10 mouse cellular contexts compared by ENCODE assay signal in the genomic region with DNA sequence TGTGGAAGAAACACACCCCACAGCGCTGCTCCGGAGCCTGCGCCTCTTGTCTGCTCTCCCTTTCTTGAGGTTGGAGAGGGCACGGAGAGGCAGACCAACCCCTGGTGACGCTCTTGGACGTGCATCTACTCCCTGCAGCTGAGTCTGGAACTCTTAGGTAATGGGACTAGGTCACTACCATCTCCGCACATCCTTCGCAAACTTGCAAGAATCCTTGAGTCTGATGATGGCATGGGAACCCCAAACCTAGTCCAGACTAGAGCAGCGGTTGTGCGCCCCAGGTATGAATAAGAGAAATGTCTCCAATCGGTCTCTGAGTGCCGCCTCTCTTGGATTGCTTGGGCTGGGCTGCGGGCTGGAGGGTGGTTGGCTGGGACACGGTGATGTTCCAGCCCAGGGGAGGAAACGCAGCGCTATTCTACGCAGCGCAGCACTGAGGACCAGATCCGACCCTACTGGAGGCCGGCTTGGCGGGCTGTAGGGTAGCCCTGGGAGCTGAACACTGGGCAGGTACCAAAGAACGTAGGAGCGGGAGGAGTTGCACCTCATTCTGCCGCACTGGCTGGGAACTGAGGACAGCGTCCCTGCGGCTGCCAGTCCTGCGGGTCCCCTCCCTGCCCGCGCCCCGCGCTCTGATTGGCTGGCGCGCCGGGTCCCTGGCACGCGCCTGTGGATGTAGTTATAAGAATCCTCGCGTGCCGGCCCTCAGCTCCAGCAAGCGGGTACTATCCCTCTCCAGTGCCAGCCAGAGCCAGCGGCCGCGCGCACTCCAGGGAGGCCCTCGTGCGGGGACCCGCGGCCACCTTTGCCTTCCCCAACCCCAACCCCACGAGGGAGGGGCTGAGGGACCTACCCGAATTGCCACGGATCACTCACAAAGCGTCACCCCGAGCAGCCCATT. TPM values are rescaled to one million over a fixed set of nuclear protein-coding genes. Genes with fewer than 3 reads are reported as not detected.
A peak's percentile ranks its signal among the peaks of the same experiment; 100 is the strongest.
DNase-seq lines count a peak whose midpoint lies in the region; ATAC-seq and TF ChIP-seq lines count a peak whose summit lies in the region.
"Had no signal": no experiment of that assay in that cellular context is flagged by ENCODE, and none has a peak within 500 bp of the region (broad histone marks: within the 10 kb centered on the region; RNA-seq: fewer than 3 reads in every experiment).

Gene Ptf1a (plus strand): TSS at position 733 of the 901 bp plus-strand sequence.

- peak within 1 kb of the TSS; percentile 22 for H3K4me3 ChIP-seq in heart, embryonic 11.5 days (ENCODE audit: low read depth, low read length)
- peak within 1 kb of the TSS; percentile 55 to 61 for H3K4me3 ChIP-seq in ES-E14 (ENCODE audit: insufficient read depth in 1 of 2, low read depth in 1 of 2, low read length in 2 of 2, poor library complexity in 1 of 2, severe bottlenecking in 1 of 2)
- H3K4me3 ChIP-seq in hindbrain, embryonic 10.5 days = peak within 1 kb of the TSS; percentile 47
- peak within 1 kb of the TSS; percentile 34 for H3K4me3 ChIP-seq in midbrain, embryonic 14.5 days (replicated peaks; ENCODE audit: low read depth, low read length)
- H3K4me3 ChIP-seq: liver, embryonic 13.5 days had no signal

- peaks cover 3% of the 10 kb centered on the region; the same call in 1 of the 2 replicates for H3K4me1 ChIP-seq in heart, embryonic 11.5 days (ENCODE audit: control insufficient read depth, insufficient read depth, low read length)
- H3K4me1 ChIP-seq in ES-E14 (ENCODE audit: control insufficient read depth in 2 of 2, insufficient read depth in 2 of 2, low read length in 2 of 2, poor library complexity in 1 of 2) = no peaks in the 10 kb centered on the region; a peak in 1 of 4 replicates
- peaks cover 34% of the 10 kb centered on the region for H3K4me1 ChIP-seq in hindbrain, embryonic 10.5 days (replicated peaks)
- H3K4me1 ChIP-seq in midbrain, embryonic 14.5 days (ENCODE audit: control insufficient read depth, insufficient read depth, low read length) = peaks cover 12% of the 10 kb centered on the region
- H3K4me1 ChIP-seq: liver, embryonic 13.5 days had no signal

- H3K36me3 ChIP-seq in heart, embryonic 11.5 days (ENCODE audit: control insufficient read depth, insufficient read depth, low read length) = no peaks in the 10 kb centered on the region
- no peaks in the 10 kb centered on the region for H3K36me3 ChIP-seq in ES-E14 (ENCODE audit: control insufficient read depth, insufficient read depth, low read length, poor library complexity, severe bottlenecking)
- H3K36me3 ChIP-seq in hindbrain, embryonic 10.5 days = no peaks in the 10 kb centered on the region
- H3K36me3 ChIP-seq in midbrain, embryonic 14.5 days (ENCODE audit: control insufficient read depth, insufficient read depth, low read length) = no peaks in the 10 kb centered on the region
- H3K36me3 ChIP-seq: liver, embryonic 13.5 days had no signal

- H3K4me2 ChIP-seq in heart, embryonic 11.5 days = peak within 1 kb of the TSS; percentile 51
- H3K4me2 ChIP-seq in midbrain, embryonic 14.5 days (ENCODE audit: low read length) = peak within 1 kb of the TSS; percentile 61
- H3K4me2 ChIP-seq: liver, embryonic 13.5 days had no signal

- H3K9me3 ChIP-seq in heart, embryonic 11.5 days (replicated peaks; ENCODE audit: control insufficient read depth, low read length) = no peaks in the 10 kb centered on the region
- H3K9me3 ChIP-seq in ES-E14 (ENCODE audit: control insufficient read depth, insufficient read depth, low read depth, low read length) = no peaks in the 10 kb centered on the region
- H3K9me3 ChIP-seq in hindbrain, embryonic 10.5 days = no peaks in the 10 kb centered on the region
- no peaks in the 10 kb centered on the region for H3K9me3 ChIP-seq in midbrain, embryonic 14.5 days (ENCODE audit: control insufficient read depth, low read length)
- H3K9me3 ChIP-seq: liver, embryonic 13.5 days had no signal

- in situ Hi-C loops in ES-E14 (cut with MboI; ENCODE audit: low sequenced_read_pairs in 2 of 2, unreplicated experiment in 2 of 2) = loop anchor here (10.0 to 25.0 kb wide), 3 partner anchors 467 to 1408 kb away; partner anchors contain the start of genes A930004D18Rik (in 1 of the 2), Etl4 (in 1 of the 2), Skida1 (in 1 of the 2) and Spag6 (in 1 of the 2)

- no peak within 1 kb of the TSS for H3K27ac ChIP-seq in heart, embryonic 11.5 days (ENCODE audit: low read depth, low read length)
- no peak within 1 kb of the TSS for H3K27ac ChIP-seq in ES-E14 (ENCODE audit: insufficient read depth, low read depth, low read length, poor library complexity, severe bottlenecking)
- H3K27ac ChIP-seq in hindbrain, embryonic 10.5 days = peak within 1 kb of the TSS; percentile 62
- H3K27ac ChIP-seq in midbrain, embryonic 14.5 days (replicated peaks; ENCODE audit: low read depth, low read length) = no peak within 1 kb of the TSS
- H3K27ac ChIP-seq: liver, embryonic 13.5 days had no signal

- WGBS in heart, embryonic 11.5 days (ENCODE audit: insufficient replicate concordance) = under 1% methylated on average over 48 of the region's 53 CpGs
- WGBS in hindbrain, embryonic 10.5 days = under 1% methylated on average over 53 of the region's 53 CpGs
- under 1% methylated on average over 53 of the region's 53 CpGs for WGBS in midbrain, embryonic 14.5 days

- no peak for DNase-seq in heart, postnatal 14 days
- no peak for DNase-seq in ES-E14 (ENCODE audit: low read depth, low spot score)
- peak; percentile 50 for DNase-seq in hindbrain, embryonic 10.5 days (ENCODE audit: low spot score)
- peak; percentile 69 for DNase-seq in midbrain, embryonic 14.5 days
- DNase-seq in adrenal gland, postnatal 14 days = no peak
- no peak for DNase-seq in cerebellum, adult 8-10 months
- no peak for DNase-seq in adrenal gland, adult 18-20 months (ENCODE audit: low spot score in 2 of 2)
- DNase-seq: gastrocnemius, postnatal 10 days; liver, embryonic 13.5 days had no signal

- intact Hi-C loops in heart, postnatal 14 days (cut with DNase I) = no loop called here

- no peak within 1 kb of the TSS for H3K9ac ChIP-seq in heart, embryonic 11.5 days (ENCODE audit: low read depth, low read length)
- H3K9ac ChIP-seq in ES-E14 (ENCODE audit: insufficient read depth, low read depth, low read length, poor library complexity, severe bottlenecking) = peak within 1 kb of the TSS; percentile 38; the same call in 1 of the 2 replicates
- H3K9ac ChIP-seq in midbrain, embryonic 14.5 days (replicated peaks; ENCODE audit: low read length) = no peak within 1 kb of the TSS
- H3K9ac ChIP-seq: liver, embryonic 13.5 days had no signal

- peaks cover 90% of the 10 kb centered on the region for H3K27me3 ChIP-seq in heart, embryonic 11.5 days (ENCODE audit: control insufficient read depth, insufficient read depth, low read length)
- H3K27me3 ChIP-seq in hindbrain, embryonic 10.5 days (ENCODE audit: insufficient read depth, poor library complexity, severe bottlenecking) = peaks cover 100% of the 10 kb centered on the region
- peaks cover 96% of the 10 kb centered on the region for H3K27me3 ChIP-seq in midbrain, embryonic 14.5 days (ENCODE audit: control insufficient read depth, insufficient read depth, low read length)

- ATAC-seq in heart, embryonic 11.5 days (replicated peaks; ENCODE audit: insufficient number of reproducible peaks, low FRiP score, low TSS enrichment) = no peak
- ATAC-seq in midbrain, embryonic 14.5 days (ENCODE audit: low FRiP score, low TSS enrichment) = peak; percentile 50

TF ChIP-seq in ES-E14, 5 proteins besides CTCF, POLR2A, EP300 and RAD21:
- TF ChIP-seq ZC3H11A (IDR thresholded peaks at IDR 0.05; ENCODE audit: borderline replicate concordance, low read depth, low read length) (no peak), CHD2 (IDR thresholded peaks at IDR 0.05; ENCODE audit: low read depth, low read length) (no peak), HCFC1 (IDR thresholded peaks at IDR 0.05; ENCODE audit: borderline replicate concordance, insufficient read depth, low read length) (no peak), ZNF384 (IDR thresholded peaks at IDR 0.05; ENCODE audit: low read depth, low read length) (no peak), MAFK (IDR thresholded peaks at IDR 0.05; ENCODE audit: insufficient read depth, low read depth, low read length) (no peak)

RNA-seq across cellular contexts. Expression of gene Ptf1a, which starts in this region (rescaled TPM):
- not detected in 2 replicates for polyA plus RNA-seq in heart, embryonic 11.5 days (2014; fragmentation: Nextera tagmentation; extraction: Ambion mirVana)
- total RNA-seq in heart, postnatal 14 days (2021) = not detected
- not detected in 2 replicates for total RNA-seq in ES-E14 (2012; rRNA removed)
- polyA plus RNA-seq in hindbrain, embryonic 10.5 days (2016; fragmentation: Nextera tagmentation; extraction: Ambion mirVana) = 6.1 and 16.5 TPM in 2 replicates
- polyA plus RNA-seq in midbrain, embryonic 14.5 days (2014; fragmentation: Nextera tagmentation; extraction: Ambion mirVana) = 0.64 and 2.1 TPM in 2 replicates
- total RNA-seq in adrenal gland, postnatal 14 days (2021) = not detected in 2 replicates
- not detected for total RNA-seq in adrenal gland, adult 18-20 months (2021)
- total RNA-seq: gastrocnemius, postnatal 10 days had no signal
- polyA plus RNA-seq: liver, embryonic 13.5 days had no signal

Comparison
In these comparisons a context has a peak if more than half of its experiments do, and no peak if none do; other contexts are left out.
1. DNase-seq: peak in hindbrain, embryonic 10.5 days (single experiment) and midbrain, embryonic 14.5 days (single experiment); none in heart, postnatal 14 days (0 of 2), ES-E14 (single experiment), adrenal gland, postnatal 14 days (single experiment), cerebellum, adult 8-10 months (single experiment) and adrenal gland, adult 18-20 months (0 of 2).
2. Peak in every context shown above with its lines, with median percentiles within 50 percentile points of each other: H3K4me3 ChIP-seq.